Mouse (Mus musculus) ZHBTc4 (cell line): Measurements from ENCODE around the gene Prr29.
A peak's percentile ranks its signal among the peaks of the same experiment; 100 is the strongest.
"Not testable (repeated sequence)": the region's sequence is repeated elsewhere in the genome, so short reads cannot be mapped to it uniquely, and the experiment has no call there.

Source experiments
- DNase-seq: peaks from one replicate; pipeline ENCODE4 v3.0.0-alpha.2; 2011; ENCODE audit warnings: low read depth, low spot score

The Prr29 gene

GRCm38 (mm10) chr11:106365366-106365765 lies at the start of gene Prr29:
TSS of gene Prr29 (plus strand) at chr11:106365472.
- DNase-seq, result no peak

GRCm38 (mm10) chr11:106316416-106316815 lies 48.9 kb upstream of the Prr29 start:
- no peak for DNase-seq

GRCm38 (mm10) chr11:106317801-106318200 lies 47.5 kb upstream of the Prr29 start:
- DNase-seq, result no peak

- DNase-seq, result no peak
These were observed 46.6 kb upstream of the Prr29 start for GRCm38 (mm10) chr11:106318406-106319366.

- DNase-seq, result no peak
These were observed 40.4 kb upstream of the Prr29 start for GRCm38 (mm10) chr11:106324858-106325257.

- DNase-seq, result peak; percentile 71
These were observed 39.6 kb upstream of the Prr29 start for GRCm38 (mm10) chr11:106325566-106326206.

- DNase-seq, result no peak
These were observed 38.8 kb upstream of the Prr29 start for GRCm38 (mm10) chr11:106326475-106326874.

- no peak for DNase-seq
These were observed 36.8 kb upstream of the Prr29 start for GRCm38 (mm10) chr11:106328521-106328920.

- DNase-seq, result no peak
These were observed 36.1 kb upstream of the Prr29 start for GRCm38 (mm10) chr11:106329128-106329527.

- peak; percentile 66 for DNase-seq
These were observed 35.6 kb upstream of the Prr29 start for GRCm38 (mm10) chr11:106329682-106330081.

- no peak for DNase-seq
These were observed 32.8 kb upstream of the Prr29 start for GRCm38 (mm10) chr11:106332458-106332857.

- DNase-seq, result no peak
These were observed 31.2 kb upstream of the Prr29 start for GRCm38 (mm10) chr11:106334066-106334465.

- DNase-seq, result no peak
These were observed 27.2 kb upstream of the Prr29 start for GRCm38 (mm10) chr11:106338029-106338428.

- no peak for DNase-seq
These were observed 26.4 kb upstream of the Prr29 start for GRCm38 (mm10) chr11:106338870-106339269.

- not testable (repeated sequence) for DNase-seq
These were observed 25.9 kb upstream of the Prr29 start for GRCm38 (mm10) chr11:106339323-106339722.

GRCm38 (mm10) chr11:106340990-106341520 lies 24.2 kb upstream of the Prr29 start:
- no peak for DNase-seq

- DNase-seq, result no peak
These were observed 20.4 kb upstream of the Prr29 start for GRCm38 (mm10) chr11:106344910-106345309.

GRCm38 (mm10) chr11:106349772-106350171 lies 15.5 kb upstream of the Prr29 start:
- no peak for DNase-seq

GRCm38 (mm10) chr11:106350853-106351252 lies 14.4 kb upstream of the Prr29 start:
- DNase-seq, result no peak

GRCm38 (mm10) chr11:106351253-106351652 lies 14.0 kb upstream of the Prr29 start:
- DNase-seq, result no peak

GRCm38 (mm10) chr11:106351941-106352340 lies 13.3 kb upstream of the Prr29 start:
- DNase-seq, result no peak

- DNase-seq, result no peak
These were observed 12.1 kb upstream of the Prr29 start, which contains the start of gene Scn4a for GRCm38 (mm10) chr11:106353188-106353587. TSS of gene Scn4a (minus strand) at chr11:106353288.
